Mouse (Mus musculus) liver, adult 2 months (tissue): Measurements from ENCODE around the gene Frem2.

Experiments
- CTCF ChIP-seq: fragments of 200-500 bp; IDR thresholded peaks from 2 replicates; pipeline ENCODE4 v1.5.1; 2011; ENCODE audit warnings: low read depth, low read length, control low read depth
- POLR2A ChIP-seq: fragments of 200-500 bp; IDR thresholded peaks from 2 replicates; pipeline ENCODE4 v1.6.1; 2011; ENCODE audit warnings: low read length, control low read depth; ENCODE audit not compliant: insufficient read depth; ENCODE audit errors: extremely low read depth

GRCm38 (mm10) chr3:53513096-53513495 lies 144.1 kb downstream of the Frem2 start:
- TF ChIP-seq CTCF (no peak), POLR2A (no peak)
